Mouse (Mus musculus): ENCODE results near the gene Fat3.

The Fat3 gene

DNA sequence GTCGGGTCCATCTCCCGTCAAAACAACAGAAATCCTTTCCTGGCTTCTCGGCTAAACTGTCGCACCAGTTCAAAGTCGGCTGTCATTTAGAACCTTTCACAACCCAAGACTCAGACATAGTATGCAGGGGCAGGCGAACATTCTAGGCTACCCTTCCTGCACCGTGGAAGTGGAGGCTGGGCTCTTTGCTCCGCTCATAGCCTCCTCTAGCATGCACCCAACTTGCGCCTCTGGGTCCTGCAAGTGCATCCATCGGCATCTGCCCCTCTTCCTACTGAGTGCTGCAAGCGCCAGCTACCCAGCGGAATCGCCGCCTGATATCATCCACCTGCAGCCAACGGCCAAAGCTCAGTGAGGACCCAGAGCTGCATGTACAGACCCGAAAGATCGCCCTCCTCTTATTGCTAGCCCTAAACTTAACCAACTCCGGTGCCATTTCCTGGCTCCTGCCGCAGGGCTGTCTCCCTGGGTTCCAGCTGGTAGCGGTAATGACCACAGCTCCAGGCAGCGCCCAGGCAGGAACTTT, at the start of gene Fat3:
Gene Fat3 (minus strand): TSS at position 100 of the 526 bp plus-strand sequence.
- peak; percentile 5 for DNase-seq

DNA sequence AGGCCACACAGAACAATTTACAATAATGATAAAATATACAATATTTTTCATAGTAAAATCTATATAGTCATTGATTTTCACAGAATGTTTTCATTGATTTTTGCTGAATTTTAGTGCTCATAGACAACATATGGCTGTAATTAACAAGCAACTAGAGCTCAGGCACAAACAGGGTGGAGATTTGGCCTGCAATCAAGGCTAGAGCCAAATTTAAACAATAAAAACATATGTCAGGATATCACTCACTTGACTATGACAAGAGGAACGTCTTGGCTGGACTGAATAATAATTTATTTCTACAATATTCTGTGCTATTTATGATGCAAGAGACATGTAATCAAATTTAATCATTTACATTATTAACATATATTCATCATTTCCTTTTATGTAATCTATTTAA, 31.8 kb upstream of the Fat3 start:
- no peak for DNase-seq

DNA sequence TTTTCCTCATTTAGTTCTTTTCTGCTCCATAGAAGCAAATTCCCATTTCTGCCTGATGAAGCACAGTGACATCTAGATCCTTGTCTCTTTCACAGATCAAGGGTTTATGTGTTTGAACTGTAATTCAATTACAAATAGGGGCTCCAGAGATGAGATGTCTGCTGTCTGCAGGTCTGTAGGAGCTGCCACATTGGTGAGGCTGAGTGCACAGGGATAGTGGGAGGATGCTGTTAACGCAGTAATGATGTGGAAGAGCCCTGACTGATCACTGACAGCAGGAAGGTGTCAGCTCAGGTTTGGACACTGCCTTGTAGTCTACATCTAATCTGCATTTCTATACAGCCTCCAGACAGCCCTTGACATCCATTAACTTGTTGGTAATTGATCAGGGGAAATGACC, 16.5 kb upstream of the Fat3 start:
- DNase-seq = no peak

DNA sequence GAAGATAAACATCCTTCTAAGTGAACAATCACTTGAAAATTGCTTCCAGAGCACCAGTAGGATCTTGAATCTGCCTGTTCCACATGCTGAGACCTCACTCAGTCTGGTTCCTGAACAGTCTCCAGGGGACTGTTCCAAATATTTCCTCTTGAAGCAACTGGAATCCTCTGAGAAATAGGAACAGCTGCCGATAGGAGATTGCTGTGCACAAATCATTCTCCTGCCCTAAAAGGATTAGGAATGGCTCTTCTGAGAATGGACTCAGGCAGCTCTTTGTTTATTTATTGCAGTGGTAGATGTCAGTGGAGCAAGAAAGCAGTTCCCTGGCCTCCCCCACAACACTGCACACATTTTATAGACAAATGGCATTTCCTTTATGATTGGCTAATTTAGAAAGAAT, 10.9 kb upstream of the Fat3 start:
- no peak for DNase-seq

DNA sequence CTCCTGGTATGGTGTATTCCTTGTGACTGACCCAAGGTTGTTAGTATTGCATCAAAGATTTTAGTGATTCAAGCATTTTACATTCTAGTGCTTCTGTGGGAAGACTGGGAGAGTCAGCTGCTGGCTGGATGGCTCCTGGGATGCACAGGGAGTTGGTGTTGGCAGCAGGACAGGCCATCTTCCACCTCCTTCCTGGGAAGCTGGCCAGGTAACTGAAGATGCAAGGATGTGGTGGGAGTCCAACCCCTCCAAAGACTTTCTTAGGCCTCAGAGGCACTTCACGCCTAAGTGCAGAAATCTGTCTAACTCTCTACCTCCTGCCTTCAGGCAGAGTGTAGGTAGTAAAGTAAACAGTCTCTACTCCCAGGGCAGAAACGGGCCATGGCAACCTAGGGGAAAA, 2.7 kb upstream of the Fat3 start:
- no peak for DNase-seq

DNA sequence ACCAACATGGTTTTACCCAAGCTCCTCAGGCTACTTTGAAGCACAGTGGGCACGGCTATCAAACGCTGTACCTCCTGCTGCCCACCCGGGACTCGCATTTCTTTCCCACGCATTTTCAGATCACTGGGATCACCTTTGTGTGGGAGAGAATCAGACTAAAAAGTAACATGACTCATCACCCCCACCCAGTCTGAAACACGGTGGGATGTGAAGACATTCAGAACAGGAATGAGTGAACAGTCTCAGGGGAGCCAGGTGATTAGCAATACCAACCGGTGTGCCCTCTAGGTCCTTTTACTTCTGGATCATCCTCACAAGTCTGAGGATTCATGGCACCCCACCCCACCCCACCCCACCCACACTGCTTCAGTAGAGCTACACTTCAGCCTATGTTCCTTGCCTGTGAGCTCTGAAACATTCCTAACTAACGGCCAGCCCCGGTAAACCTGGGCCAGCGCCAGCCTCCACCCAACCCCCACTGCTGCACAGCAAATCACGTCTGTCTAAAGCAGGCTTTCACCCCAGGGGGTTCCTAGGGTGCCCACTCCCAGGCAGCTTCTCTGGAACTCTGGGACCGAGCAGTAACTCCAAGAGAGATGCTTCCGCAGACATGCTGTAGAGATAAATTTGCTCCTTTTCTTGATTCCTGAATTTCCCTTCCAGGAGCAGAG, 1.7 kb upstream of the Fat3 start:
- no peak for DNase-seq

DNA sequence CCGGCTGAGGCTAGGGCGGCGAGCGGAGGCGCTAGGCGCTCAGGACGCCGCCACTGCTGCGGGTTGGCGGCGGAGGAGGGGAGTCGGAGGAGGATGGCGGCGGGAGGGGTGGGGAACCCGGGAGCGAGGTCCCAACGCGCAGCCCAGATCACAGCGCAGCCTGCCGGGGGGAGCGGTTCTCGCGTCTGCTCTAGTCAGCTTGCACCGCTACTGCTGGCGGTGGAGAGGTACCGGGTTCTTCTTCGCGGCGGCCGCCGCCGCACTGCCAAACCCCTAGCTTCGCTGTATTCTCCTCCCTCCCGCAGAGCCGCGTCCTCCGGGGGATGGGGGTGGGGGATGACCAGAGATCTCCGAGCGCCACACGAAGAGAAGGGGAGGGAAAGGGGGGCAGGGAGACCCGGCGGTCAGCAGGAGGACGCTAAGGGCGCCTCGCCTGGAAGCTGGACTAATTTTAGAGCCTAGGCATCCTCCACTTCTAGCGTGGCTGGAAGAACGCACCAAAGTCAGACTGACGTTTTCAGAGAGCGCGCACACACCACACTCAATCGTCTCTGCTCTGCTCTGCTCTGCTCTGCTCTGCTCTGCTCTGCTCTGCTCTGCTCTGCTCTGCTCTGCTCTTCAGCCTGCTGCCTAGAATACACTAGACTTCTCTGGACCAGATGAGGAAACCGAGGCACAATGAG, 1.0 kb upstream of the Fat3 start:
- DNase-seq = peak; percentile 24

DNA sequence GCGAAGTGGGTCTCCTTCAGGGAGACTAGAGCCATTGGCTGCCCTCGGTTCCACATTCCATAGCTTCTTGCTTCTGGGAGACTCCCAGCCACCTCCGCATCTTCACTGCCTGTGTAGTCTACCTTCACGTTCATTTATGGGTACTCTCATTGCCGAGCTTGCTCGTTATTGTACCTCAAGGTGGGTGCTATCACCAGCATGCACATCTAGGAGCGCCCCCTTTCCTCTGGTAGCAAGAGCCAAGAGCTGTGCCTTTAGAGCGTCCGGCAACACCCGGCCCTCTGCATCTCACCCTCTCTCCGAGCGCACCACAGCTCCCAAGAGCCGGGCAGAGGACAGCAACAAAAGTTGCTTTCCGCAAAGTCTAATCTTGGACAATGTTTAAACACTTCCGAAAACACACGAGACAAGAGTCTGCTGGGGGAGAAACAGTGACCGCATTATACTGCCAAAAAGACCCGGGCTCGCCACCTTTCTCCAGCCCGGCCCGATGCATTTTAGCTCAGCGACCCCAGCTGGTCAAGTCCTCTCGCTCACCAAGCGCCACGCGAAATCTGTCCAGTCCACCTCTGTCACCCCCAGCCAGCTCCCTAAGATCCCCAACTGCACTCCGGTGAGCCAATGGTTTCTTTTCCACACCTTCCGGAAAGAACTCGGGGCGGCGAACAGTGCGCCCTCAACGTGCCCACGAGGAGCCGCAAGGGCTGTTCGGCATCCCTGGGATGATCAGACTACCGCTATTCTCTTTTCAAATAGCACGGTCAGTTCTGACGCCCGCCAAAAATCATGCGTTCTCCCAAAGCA, 501 bp downstream of the Fat3 start:
- no peak for DNase-seq

DNA sequence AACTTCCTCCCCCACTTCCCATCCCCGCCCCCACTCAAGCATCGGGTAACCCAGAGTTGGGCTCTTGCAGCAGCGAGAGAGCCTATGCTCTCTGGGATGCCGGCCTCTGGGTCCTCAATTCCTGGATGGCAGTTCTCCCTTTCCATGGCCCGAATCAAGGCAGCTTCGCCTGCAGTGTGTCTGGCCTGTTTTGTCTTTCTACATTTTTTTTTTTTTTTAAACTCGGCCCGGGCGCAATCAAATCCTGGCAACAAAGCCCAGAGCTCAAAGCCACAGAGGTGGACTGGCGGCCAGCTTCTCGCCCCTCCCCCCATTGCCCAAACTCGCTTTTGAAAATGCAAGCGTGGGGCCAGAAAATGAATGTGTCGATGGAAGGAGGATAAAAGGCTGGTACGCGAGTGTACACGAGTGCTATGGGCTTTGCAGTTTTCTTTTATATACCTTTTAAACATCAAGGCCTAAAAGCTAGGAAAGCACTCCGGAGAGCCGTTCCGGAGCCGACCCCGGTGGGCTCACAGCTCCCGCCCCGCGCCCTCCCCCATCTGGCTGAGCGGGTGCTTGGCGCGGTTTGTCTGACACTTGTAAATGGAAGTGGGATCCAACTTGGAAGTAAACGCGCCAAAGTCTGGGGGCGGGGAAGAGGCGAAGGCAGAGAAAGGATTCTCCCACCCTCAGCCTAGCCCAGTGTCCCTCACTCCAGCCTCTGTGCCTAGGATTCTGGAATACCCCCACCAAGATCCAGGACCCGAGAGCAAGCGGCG, 1.3 kb downstream of the Fat3 start:
- peak; percentile 5 for DNase-seq

DNA sequence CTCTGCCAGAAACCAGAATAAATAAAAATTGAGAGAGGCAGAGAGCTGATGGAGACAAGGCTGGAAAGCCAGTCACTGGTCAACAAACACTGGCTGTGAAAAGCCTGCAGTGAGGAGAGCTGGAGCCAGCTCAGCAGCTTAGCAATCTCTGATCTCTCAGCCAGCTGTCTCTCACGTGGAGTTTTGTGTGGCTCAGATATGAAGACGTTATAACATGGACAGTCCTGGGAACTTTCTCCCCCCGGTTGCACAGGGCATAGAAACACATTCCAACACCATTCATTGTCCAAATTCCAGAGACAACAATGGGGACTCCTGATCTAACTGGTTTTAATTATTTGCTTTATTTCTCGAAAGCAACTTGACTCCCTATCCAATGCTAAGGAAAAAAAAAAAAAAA, 2.2 kb downstream of the Fat3 start:
- DNase-seq = no peak

DNA sequence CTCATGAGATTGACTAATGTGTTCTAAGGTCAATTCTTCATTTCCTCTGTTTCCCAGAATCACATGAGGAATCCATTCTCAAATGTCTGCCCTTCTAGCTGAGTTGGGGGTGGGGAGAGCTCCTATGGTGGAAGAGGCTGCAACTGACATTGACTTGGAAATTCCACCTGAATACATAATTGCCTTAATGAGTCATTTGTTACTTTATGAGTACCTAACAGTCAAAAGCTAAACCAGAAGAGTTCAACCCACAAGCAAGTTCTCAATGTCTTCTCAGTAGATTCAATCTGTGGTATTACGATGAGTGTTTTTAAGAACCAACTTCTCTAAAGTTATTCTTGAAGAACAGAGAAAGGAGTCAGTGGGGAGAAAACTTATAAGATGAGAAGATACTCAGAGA, 3.7 kb downstream of the Fat3 start:
- no peak for DNase-seq

DNA sequence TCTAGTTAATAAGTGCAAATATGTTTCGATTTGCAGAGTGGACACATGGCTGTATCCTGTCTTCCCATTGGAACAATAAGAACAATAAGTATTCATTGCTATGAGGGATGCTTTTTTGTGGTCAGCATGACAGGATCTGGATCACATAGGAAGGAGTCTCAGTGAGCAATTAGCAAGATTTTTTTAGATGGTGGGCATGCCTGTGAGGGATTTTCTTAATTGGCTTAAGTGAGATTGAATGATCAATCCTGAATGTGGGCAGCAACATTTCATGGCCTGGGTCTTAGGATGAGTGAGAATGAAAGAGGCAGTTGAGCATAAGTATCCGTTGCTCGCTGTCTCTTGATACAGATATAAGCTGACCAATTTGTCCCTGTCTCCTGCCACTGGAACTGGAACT, 4.8 kb downstream of the Fat3 start:
- DNase-seq = no peak

DNA sequence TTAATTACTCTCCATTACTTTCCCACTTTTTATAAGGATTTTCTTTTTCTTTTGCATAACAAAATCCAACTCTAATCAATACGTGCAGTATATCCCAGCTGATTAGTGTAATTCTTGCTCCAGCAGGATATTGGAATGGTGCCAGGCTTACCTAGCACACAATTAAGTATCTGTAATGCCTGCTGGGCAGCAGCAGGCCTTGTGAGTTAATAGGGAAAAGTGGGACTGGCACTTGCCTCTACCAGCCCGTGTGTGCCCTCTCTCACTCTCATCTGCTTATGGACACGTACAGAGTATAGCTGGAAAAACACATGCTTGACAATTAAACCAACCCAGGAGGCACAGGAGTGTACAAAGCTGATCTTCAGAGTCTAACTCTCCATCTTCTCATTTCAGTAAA, 11.4 kb downstream of the Fat3 start:
- DNase-seq = no peak

DNA sequence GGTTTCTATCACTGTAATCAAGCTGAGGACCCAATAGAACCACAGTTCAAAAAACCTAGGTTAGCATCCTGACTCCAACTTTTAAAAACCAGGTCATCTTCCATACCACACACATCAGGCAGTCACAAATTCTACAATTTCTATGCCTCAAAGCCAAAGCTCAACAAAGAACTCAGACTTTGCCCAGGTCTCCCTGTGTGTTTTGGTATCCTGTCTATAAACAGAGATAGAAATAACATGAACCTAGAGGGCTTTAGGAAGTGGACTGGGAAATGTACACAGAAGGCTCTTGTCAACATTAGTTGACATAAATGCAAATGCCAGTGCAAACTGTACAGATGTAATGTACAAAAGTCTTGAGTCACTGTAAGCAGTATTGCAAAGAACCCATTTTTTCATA, 13.5 kb downstream of the Fat3 start:
- no peak for DNase-seq

DNA sequence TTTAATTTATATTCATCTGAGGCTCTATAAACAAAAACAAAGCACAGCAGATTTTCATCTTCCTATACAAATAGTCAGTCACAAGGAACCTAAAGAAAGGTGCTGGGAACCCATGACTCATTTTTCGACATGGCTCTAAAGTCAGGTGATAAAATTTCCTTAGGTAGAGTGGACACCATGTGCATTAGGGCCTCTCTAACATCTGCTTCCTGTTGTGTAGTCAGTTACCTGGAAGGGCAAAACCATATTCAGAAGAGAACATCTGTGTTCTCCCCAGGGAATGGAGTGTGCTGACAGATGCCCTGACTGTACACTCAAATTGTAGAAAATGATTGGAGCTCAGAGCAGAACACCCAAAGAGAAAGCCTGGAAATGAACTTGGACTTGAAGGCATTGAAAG, 14.9 kb downstream of the Fat3 start:
- DNase-seq = no peak

DNA sequence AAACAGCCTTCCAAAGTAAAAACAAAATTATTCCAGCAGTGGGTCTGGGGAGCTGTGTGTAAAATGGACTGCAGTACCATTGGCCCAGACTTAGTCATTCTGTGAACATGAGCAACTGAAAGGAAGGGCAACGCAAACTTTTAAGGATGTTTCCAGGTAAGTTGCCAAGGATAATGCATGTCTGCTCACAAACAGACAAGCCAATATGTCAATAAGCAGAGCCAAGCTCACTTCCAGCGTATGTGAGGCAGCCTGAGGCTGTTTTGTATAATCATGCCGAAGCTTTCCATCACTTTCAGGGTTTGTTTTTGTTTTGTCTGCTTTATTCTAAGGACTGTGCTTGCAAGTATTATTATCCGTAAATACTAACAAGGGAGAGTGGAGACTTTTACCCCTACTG, 15.9 kb downstream of the Fat3 start:
- no peak for DNase-seq

DNA sequence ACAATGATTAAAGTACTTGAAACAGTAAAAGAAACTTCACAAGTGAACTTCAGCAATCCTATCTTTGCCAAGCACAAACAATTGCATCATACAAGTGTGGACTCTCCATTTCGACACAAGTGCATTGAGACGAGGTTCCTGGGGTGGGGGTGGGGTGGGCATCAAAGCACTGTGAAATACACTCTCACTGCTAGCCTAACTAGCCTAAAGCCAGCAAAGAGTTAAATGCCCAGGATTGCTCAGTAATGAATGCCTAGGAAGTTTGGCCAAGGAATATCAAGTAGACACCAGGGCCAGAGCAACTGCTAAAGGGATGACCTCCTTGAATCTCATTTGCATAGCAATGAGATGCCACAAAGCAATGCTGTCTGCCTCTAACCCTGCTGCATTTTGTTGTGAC, 16.3 kb downstream of the Fat3 start:
- DNase-seq = no peak

DNA sequence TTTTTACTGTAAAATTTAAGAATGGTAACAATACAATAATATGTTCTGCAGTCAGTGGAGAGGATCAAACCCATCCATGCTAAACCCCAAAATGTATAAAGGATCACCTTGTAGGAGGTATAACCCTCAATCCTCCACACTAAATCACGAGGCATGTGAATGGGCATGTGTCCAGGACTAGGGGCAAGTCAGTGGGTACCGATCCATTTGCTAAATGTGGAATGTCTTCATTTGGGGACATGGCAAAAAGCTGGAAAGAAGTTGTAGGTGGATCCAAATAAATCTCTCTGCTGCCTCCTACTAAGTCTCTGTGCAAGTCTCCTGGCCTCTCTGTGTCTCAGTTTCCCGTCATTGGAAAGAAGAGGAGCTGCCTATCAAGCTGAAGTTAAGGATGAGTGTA, 39.6 kb downstream of the Fat3 start:
- DNase-seq = no peak

DNA sequence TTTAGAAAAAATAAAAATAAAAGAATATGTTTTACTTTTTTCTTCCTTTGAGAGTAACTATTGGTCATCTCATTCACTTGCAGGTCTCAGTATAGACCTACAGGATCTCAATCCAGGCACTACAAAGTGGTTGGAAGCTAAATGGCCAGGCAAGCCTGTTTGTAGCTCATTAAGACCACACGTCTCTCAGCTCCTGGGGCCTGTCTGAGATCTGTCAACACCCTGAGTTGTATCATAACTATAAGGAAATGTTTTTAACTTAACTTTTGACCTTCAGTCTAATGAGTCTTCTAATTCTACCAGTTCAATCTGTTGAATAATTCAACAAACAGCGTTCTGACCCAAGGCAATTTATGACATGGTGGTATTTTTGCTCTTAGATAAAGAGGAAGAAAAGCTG, 40.5 kb downstream of the Fat3 start:
- no peak for DNase-seq

DNA sequence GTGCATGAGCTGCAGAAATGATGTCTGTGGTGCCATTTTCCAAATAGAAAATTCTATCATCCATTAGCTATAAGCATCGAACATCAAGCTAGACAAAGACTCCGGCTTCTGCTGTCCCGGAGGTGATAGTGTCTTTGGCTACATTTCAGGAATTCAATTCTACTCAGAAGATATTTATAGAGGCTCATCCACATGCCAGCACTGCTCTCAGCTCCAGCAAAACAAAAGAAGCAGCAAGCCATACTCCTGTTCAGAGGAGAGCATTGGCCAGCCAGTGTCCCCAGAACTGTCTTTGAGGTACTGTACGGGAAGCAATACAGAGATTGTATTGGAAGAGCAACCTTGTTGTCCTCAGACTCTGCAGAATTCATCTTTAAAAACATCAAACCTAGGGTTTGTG, 59.2 kb downstream of the Fat3 start:
- DNase-seq = no peak

DNA sequence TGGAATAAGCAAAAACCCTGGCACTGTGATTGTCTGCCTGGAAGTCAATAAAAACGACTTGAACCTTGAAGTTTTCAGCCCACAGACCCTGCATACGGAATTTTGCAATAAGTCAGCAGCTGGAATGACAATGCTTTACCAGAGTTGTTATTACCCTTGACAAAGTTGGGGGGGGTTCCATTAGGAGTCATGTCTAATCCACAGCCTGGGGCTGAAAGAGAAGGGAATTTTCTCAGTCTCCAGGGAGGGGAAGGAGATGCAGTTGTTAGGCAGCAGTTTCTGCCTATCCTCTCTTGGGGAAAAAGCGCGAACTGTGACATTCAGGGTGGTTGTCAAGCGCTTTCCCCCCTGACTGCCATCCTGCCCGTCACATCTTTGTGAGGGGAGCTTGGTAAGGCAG, 60.4 kb downstream of the Fat3 start:
- DNase-seq = no peak

DNA sequence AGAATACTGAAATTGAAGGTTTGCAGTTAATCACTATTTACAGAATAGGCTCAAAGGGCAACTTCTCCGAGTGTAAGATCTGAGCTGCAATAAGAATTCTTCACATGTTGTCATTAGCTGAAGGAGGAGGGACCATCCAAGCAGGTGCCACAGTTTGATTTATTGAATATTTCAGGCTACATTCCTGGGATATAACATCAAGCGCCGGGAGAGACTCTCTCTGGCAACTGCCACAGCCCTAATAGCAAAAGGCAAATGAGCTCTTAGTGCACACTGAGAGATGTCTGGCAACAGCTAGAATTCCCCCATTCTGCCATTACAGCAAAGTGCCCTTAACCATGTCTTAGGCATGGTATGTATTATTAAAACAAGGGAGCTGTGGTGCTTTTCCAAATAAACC, 61.1 kb downstream of the Fat3 start:
- DNase-seq = no peak

DNA sequence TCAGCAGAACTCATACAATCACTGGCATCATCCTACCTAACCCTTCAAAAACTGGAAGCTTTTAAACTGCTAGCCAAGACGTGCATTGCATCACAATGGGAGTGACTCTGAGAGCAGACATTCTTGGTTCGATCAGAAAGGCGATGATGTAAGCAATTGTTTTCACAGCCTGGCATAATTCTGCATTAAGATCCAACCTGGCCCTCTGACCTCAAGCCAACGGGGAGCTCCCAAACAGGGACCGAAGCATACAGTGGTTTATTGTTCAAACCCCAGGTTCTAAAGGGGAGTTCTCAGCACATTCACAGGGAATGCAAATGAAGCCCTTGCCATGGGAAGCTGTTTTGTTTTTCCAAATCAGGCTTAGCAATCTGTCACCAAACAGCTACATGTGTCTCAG, 63.3 kb downstream of the Fat3 start:
- no peak for DNase-seq

All from thymus, postnatal 4 days (tissue).